Mouse (Mus musculus): ENCODE results near the gene Efcab8. TPM values are rescaled to one million over a fixed set of nuclear protein-coding genes. Genes with fewer than 3 reads are reported as not detected.
"Not testable (repeated sequence)": the region's sequence is repeated elsewhere in the genome, so short reads cannot be mapped to it uniquely, and the experiment has no call there.

Efcab8 gene
- polyA plus RNA-seq, 1 experiment from 2014 or later = 0.13 TPM

DNA sequence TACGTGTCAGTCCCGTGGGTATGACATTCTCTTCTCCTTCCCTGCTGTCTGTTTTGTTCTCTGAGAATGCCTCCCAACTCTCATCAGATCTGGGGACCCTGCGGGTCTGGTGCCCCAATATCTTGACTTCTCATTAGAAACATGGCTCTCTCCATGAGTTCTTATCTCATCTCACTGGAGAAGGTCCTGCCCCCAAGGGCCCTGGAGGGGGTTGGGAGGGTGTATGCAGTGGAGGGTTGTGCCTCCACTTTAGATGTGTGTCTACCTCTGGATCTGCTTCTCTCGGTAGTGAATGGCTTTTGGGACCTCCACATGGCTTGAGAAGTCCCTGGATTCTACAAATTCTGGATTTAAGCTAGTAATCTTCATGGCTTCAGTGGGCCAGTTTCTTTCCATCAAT lies 1.4 kb downstream of the Efcab8 start:
- Histone ChIP-seq H3K9me3 (ENCODE audit: control insufficient read depth) (no peaks in the 10 kb centered on the region), H3K9ac (ENCODE audit: low read depth, low read length) (no peak overlapping the region), H3K27me3 (replicated peaks; ENCODE audit: control insufficient read depth, insufficient read depth, low read length) (no peaks in the 10 kb centered on the region), H3K4me2 (replicated peaks; ENCODE audit: low read depth) (no peak overlapping the region), H3K36me3 (ENCODE audit: control insufficient read depth, insufficient read depth) (no peaks in the 10 kb centered on the region), H3K4me1 (replicated peaks; ENCODE audit: control insufficient read depth, insufficient read depth, low read length) (peaks cover 8% of the 10 kb centered on the region), H3K4me3 (ENCODE audit: low read depth, low read length) (no peak overlapping the region), H3K27ac (ENCODE audit: low read depth, low read length) (no peak overlapping the region)
- no peak for TF ChIP-seq CTCF (IDR thresholded peaks at IDR 0.05; ENCODE audit: low read depth)
- no peak for ATAC-seq
- WGBS = 83% methylated on average over 4 of the region's 4 CpGs

DNA sequence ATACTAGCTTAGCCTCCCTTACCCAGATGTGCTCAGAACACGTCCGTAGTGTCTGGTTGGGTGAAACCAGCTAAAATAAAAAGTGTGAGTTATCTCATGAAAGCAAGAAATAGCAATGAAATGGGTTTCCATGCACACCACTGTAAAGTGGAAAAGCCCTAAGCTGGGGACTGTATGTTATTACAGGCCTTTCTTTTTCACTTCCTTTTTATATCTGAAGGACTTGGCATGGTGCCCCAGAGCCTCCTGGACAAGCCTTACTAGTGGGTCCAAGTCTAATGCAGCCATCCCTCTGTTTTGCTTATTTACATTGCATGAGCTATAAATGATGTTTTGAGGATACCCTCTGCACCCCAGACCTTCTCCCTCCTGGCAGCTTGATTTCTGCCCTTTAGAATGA lies 4.9 kb downstream of the Efcab8 start:
- Histone ChIP-seq H3K4me1 (replicated peaks; ENCODE audit: control insufficient read depth, insufficient read depth, low read length) (no peaks in the 10 kb centered on the region), H3K9me3 (ENCODE audit: control insufficient read depth) (no peaks in the 10 kb centered on the region), H3K27ac (ENCODE audit: low read depth, low read length) (no peak overlapping the region), H3K27me3 (replicated peaks; ENCODE audit: control insufficient read depth, insufficient read depth, low read length) (no peaks in the 10 kb centered on the region), H3K4me3 (ENCODE audit: low read depth, low read length) (no peak overlapping the region), H3K9ac (ENCODE audit: low read depth, low read length) (no peak overlapping the region), H3K4me2 (replicated peaks; ENCODE audit: low read depth) (no peak overlapping the region), H3K36me3 (ENCODE audit: control insufficient read depth, insufficient read depth) (no peaks in the 10 kb centered on the region)
- WGBS = 92% methylated on average over 2 of the region's 2 CpGs
- no peak for TF ChIP-seq CTCF (IDR thresholded peaks at IDR 0.05; ENCODE audit: low read depth)
- ATAC-seq = no peak

GRCm38 (mm10) chr2:153793366-153793765 lies 13.6 kb downstream of the Efcab8 start:
- Histone ChIP-seq H3K27me3 (replicated peaks; ENCODE audit: control insufficient read depth, insufficient read depth, low read length) (no peaks in the 10 kb centered on the region), H3K4me2 (replicated peaks; ENCODE audit: low read depth) (no peak overlapping the region)
- ATAC-seq = no peak

GRCm38 (mm10) chr2:153795090-153795489 lies 15.4 kb downstream of the Efcab8 start:
- WGBS = 46% methylated on average over 5 of the region's 5 CpGs
- no peaks in the 10 kb centered on the region for H3K36me3 ChIP-seq (ENCODE audit: control insufficient read depth, insufficient read depth)
- no peak overlapping the region for H3K4me3 ChIP-seq (ENCODE audit: low read depth, low read length)
- no peak overlapping the region for H3K9ac ChIP-seq (ENCODE audit: low read depth, low read length)
- no peaks in the 10 kb centered on the region for H3K4me1 ChIP-seq (replicated peaks; ENCODE audit: control insufficient read depth, insufficient read depth, low read length)
- ATAC-seq = no peak
- H3K9me3 ChIP-seq (ENCODE audit: control insufficient read depth) = no peaks in the 10 kb centered on the region
- H3K27me3 ChIP-seq (replicated peaks; ENCODE audit: control insufficient read depth, insufficient read depth, low read length) = no peaks in the 10 kb centered on the region
- H3K27ac ChIP-seq (ENCODE audit: low read depth, low read length) = no peak overlapping the region
- peak; percentile 72 for TF ChIP-seq CTCF (IDR thresholded peaks at IDR 0.05; ENCODE audit: low read depth)
- no peak overlapping the region for H3K4me2 ChIP-seq (replicated peaks; ENCODE audit: low read depth)

More at GRCm38 (mm10) chr2:153793366-153793765, 13.6 kb downstream of the Efcab8 start:
- no peaks in the 10 kb centered on the region for H3K36me3 ChIP-seq (ENCODE audit: control insufficient read depth, insufficient read depth)
- no peak overlapping the region for H3K4me3 ChIP-seq (ENCODE audit: low read depth, low read length)
- TF ChIP-seq CTCF (IDR thresholded peaks at IDR 0.05; ENCODE audit: low read depth) = no peak
- no peak overlapping the region for H3K27ac ChIP-seq (ENCODE audit: low read depth, low read length)
- no peaks in the 10 kb centered on the region for H3K9me3 ChIP-seq (ENCODE audit: control insufficient read depth)
- no peak overlapping the region for H3K9ac ChIP-seq (ENCODE audit: low read depth, low read length)
- H3K4me1 ChIP-seq (replicated peaks; ENCODE audit: control insufficient read depth, insufficient read depth, low read length) = no peaks in the 10 kb centered on the region

DNA sequence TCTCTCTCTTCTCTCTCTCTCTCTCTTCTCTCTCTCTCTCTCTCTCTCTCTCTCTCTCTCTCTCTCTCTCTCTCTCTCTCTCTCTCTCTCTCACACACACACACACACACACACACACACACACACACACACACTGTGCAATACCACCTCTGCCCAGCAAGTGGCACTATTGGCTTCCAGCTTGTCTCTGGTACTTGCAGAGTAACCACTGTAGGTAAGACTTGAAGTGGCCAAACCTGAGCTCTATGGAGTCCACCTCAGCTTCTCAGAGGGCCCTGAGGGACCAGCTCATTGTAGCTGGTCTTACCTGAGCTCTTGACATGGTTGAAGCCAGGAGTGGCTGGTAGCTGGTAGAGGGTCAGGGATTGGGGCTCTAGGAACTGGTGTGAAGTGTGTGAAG lies 27.7 kb downstream of the Efcab8 start:
- not testable (repeated sequence) for H3K9ac ChIP-seq (ENCODE audit: low read depth, low read length); H3K9me3 ChIP-seq (ENCODE audit: control insufficient read depth); H3K27ac ChIP-seq (ENCODE audit: low read depth, low read length); H3K4me1 ChIP-seq (replicated peaks; ENCODE audit: control insufficient read depth, insufficient read depth, low read length); H3K36me3 ChIP-seq (ENCODE audit: control insufficient read depth, insufficient read depth); H3K4me3 ChIP-seq (ENCODE audit: low read depth, low read length); H3K4me2 ChIP-seq (replicated peaks; ENCODE audit: low read depth); H3K27me3 ChIP-seq (replicated peaks; ENCODE audit: control insufficient read depth, insufficient read depth, low read length)
- peak; percentile 83 for TF ChIP-seq CTCF (IDR thresholded peaks at IDR 0.05; ENCODE audit: low read depth)
- peak; percentile 32; the same call in 1 of the 2 replicates for ATAC-seq

GRCm38 (mm10) chr2:153808146-153808545 lies 28.4 kb downstream of the Efcab8 start:
- Histone ChIP-seq H3K4me2 (replicated peaks; ENCODE audit: low read depth) (no peak overlapping the region), H3K4me1 (replicated peaks; ENCODE audit: control insufficient read depth, insufficient read depth, low read length) (0 out of 2 replicates have a peak, but pooled peaks cover 3% of the 10 kb centered on the region), H3K27ac (ENCODE audit: low read depth, low read length) (0 out of 2 replicates have a peak overlapping the region, but pooled peaks have one; percentile 4), H3K9ac (ENCODE audit: low read depth, low read length) (no peak overlapping the region), H3K9me3 (ENCODE audit: control insufficient read depth) (no peaks in the 10 kb centered on the region), H3K27me3 (replicated peaks; ENCODE audit: control insufficient read depth, insufficient read depth, low read length) (no peaks in the 10 kb centered on the region), H3K36me3 (ENCODE audit: control insufficient read depth, insufficient read depth) (no peaks in the 10 kb centered on the region), H3K4me3 (ENCODE audit: low read depth, low read length) (no peak overlapping the region)
- no peak for TF ChIP-seq CTCF (IDR thresholded peaks at IDR 0.05; ENCODE audit: low read depth)
- WGBS = 84% methylated on average over 8 of the region's 8 CpGs
- ATAC-seq = no peak

GRCm38 (mm10) chr2:153808841-153809240 lies 29.1 kb downstream of the Efcab8 start:
- Histone ChIP-seq H3K27ac (ENCODE audit: low read depth, low read length) (no peak overlapping the region), H3K4me3 (ENCODE audit: low read depth, low read length) (no peak overlapping the region), H3K9me3 (ENCODE audit: control insufficient read depth) (no peaks in the 10 kb centered on the region), H3K27me3 (replicated peaks; ENCODE audit: control insufficient read depth, insufficient read depth, low read length) (no peaks in the 10 kb centered on the region), H3K9ac (ENCODE audit: low read depth, low read length) (no peak overlapping the region), H3K4me1 (replicated peaks; ENCODE audit: control insufficient read depth, insufficient read depth, low read length) (0 out of 2 replicates have a peak, but pooled peaks cover 3% of the 10 kb centered on the region), H3K4me2 (replicated peaks; ENCODE audit: low read depth) (no peak overlapping the region), H3K36me3 (ENCODE audit: control insufficient read depth, insufficient read depth) (no peaks in the 10 kb centered on the region)
- WGBS = 34% methylated on average over 6 of the region's 6 CpGs
- ATAC-seq = peak; percentile 78
- TF ChIP-seq CTCF (IDR thresholded peaks at IDR 0.05; ENCODE audit: low read depth) = no peak

Data from intestine, postnatal 0 days (tissue).